ENCODE assay signal across 19 mouse cellular contexts in genomic region chr9:114636751-114637150, GRCm38 (mm10).
"Had no signal": no experiment of that assay in that cellular context is flagged by ENCODE, and none has a peak within 500 bp of the region (broad histone marks: within the 10 kb centered on the region; RNA-seq: fewer than 3 reads in every experiment).

No protein-coding gene starts in this region.

- ATAC-seq: midbrain, embryonic 16.5 days had no signal

- H3K9ac ChIP-seq: lung, embryonic 14.5 days; midbrain, embryonic 12.5 days; neural tube, embryonic 13.5 days; neural tube, embryonic 15.5 days had no signal

- DNase-seq: lung, adult 18-20 months; lung, embryonic 14.5 days; lung, postnatal 10 days; lung, postnatal 4 days; midbrain, embryonic 14.5 days; retina, postnatal 1 day; right cerebral cortex, adult 18-20 months; right cerebral cortex, postnatal 25 days; right cerebral cortex, postnatal 4 days; spleen, adult 18-20 months; thymus, adult 18-20 months; thymus, postnatal 14 days; thymus, postnatal 36 days had no signal

- H3K4me2 ChIP-seq: lung, embryonic 14.5 days; midbrain, embryonic 12.5 days; neural tube, embryonic 13.5 days; neural tube, embryonic 15.5 days had no signal

- H3K9me3 ChIP-seq: midbrain, embryonic 10.5 days; midbrain, embryonic 12.5 days; neural tube, embryonic 13.5 days; neural tube, embryonic 15.5 days had no signal

- H3K4me3 ChIP-seq: midbrain, embryonic 10.5 days; midbrain, embryonic 12.5 days; myocyte; neural tube, embryonic 13.5 days; neural tube, embryonic 15.5 days had no signal

- H3K36me3 ChIP-seq: neural tube, embryonic 15.5 days had no signal

- H3K27ac ChIP-seq: midbrain, embryonic 10.5 days; midbrain, embryonic 12.5 days; neural tube, embryonic 13.5 days; neural tube, embryonic 15.5 days had no signal

- H3K27me3 ChIP-seq: midbrain, embryonic 12.5 days; neural tube, embryonic 13.5 days had no signal
